ENCODE assay signal across 26 mouse cellular contexts in genomic region chr5:52346890-52347289, GRCm38 (mm10). TPM values are rescaled to one million over a fixed set of nuclear protein-coding genes. Genes with fewer than 3 reads are reported as not detected.
DNase-seq lines count a peak whose midpoint lies in the region; TF ChIP-seq lines count a peak whose summit lies in the region.
"Had no signal": no experiment of that assay in that cellular context is flagged by ENCODE, and none has a peak within 500 bp of the region (broad histone marks: within the 10 kb centered on the region; RNA-seq: fewer than 3 reads in every experiment).

No protein-coding gene starts in this region.

- H3K4me1 ChIP-seq in heart, adult 2 months (ENCODE audit: control insufficient read depth, insufficient read depth, low read length) = peaks cover 6% of the 10 kb centered on the region
- peaks cover 20% of the 10 kb centered on the region for H3K4me1 ChIP-seq in embryonic fibroblast, embryonic 13.5 days (ENCODE audit: control insufficient read depth, insufficient read depth, low read length)
- H3K4me1 ChIP-seq: embryonic facial prominence, embryonic 10.5 days; embryonic facial prominence, embryonic 12.5 days; forebrain, embryonic 13.5 days; forebrain, embryonic 15.5 days had no signal

- H3K4me3 ChIP-seq in heart, adult 2 months = no peak overlapping the region
- no peak overlapping the region for H3K4me3 ChIP-seq in embryonic fibroblast, embryonic 13.5 days (ENCODE audit: insufficient read depth, low read length)
- H3K4me3 ChIP-seq: embryonic facial prominence, embryonic 10.5 days; embryonic facial prominence, embryonic 12.5 days; erythroblast, embryonic 14.5 days; forebrain, embryonic 13.5 days; forebrain, embryonic 15.5 days had no signal

- H3K79me2 ChIP-seq in heart, adult 2 months (replicated peaks; ENCODE audit: control insufficient read depth, insufficient read depth, low read length) = no peaks in the 10 kb centered on the region

- H3K27me3 ChIP-seq in heart, adult 2 months (ENCODE audit: control insufficient read depth, insufficient read depth, low read length) = no peaks in the 10 kb centered on the region
- H3K27me3 ChIP-seq: CH12.LX; embryonic facial prominence, embryonic 12.5 days; forebrain, embryonic 13.5 days; forebrain, embryonic 15.5 days; Patski had no signal

- intact Hi-C loops in heart, adult 2 months (cut with DNase I) = no loop called here
- intact Hi-C loops in heart, postnatal 25 days (cut with DNase I) = no loop called here

- no peak for DNase-seq in heart, adult 2 months
- DNase-seq in heart, postnatal 25 days (ENCODE audit: low spot score) = no peak
- DNase-seq in lung, postnatal 25 days (ENCODE audit: low spot score) = peak; percentile 24
- DNase-seq in lung, postnatal 14 days = no peak
- DNase-seq in skeletal muscle tissue, adult 2 months (ENCODE audit: low read depth, low spot score) = peak; percentile 18
- DNase-seq in thymus, postnatal 10 days (ENCODE audit: low spot score in 2 of 2) = no peak
- DNase-seq in layer of hippocampus, adult 8-10 months (ENCODE audit: low spot score in 2 of 2) = no peak
- DNase-seq: adrenal gland, adult 8-10 months; adrenal gland, postnatal 14 days; adrenal gland, postnatal 36 days; B cell, adult 2 months; cerebellum, adult 11-12 months; cerebellum, adult 2 months; cerebellum, adult 9-10 months; cerebellum, postnatal 10 days; cerebellum, postnatal 25 days had no signal

- no peaks in the 10 kb centered on the region for H3K36me3 ChIP-seq in heart, adult 2 months (ENCODE audit: control insufficient read depth, insufficient read depth, low read length)
- H3K36me3 ChIP-seq: embryonic facial prominence, embryonic 10.5 days; embryonic facial prominence, embryonic 12.5 days; forebrain, embryonic 15.5 days; G1E had no signal

- 71% methylated on average over 2 of the region's 2 CpGs for WGBS in heart, adult 2 months

- TF ChIP-seq CTCF in heart, adult 2 months (IDR thresholded peaks at IDR 0.05) = no peak
- no peak for TF ChIP-seq CTCF in embryonic fibroblast, embryonic 13.5 days (IDR thresholded peaks at IDR 0.05; ENCODE audit: borderline replicate concordance, insufficient read depth, low read length)

- no peak for TF ChIP-seq EP300 in heart, adult 2 months (IDR thresholded peaks at IDR 0.05; ENCODE audit: insufficient read depth, low read depth, low read length)

- peak overlapping the region; percentile 26; the same call in 1 of the 2 replicates for H3K27ac ChIP-seq in heart, adult 2 months
- peak overlapping the region; percentile 77 for H3K27ac ChIP-seq in embryonic fibroblast, embryonic 13.5 days (ENCODE audit: insufficient read depth, low read length)
- H3K27ac ChIP-seq: embryonic facial prominence, embryonic 10.5 days; embryonic facial prominence, embryonic 12.5 days; forebrain, embryonic 13.5 days; forebrain, embryonic 15.5 days had no signal

- no peak for TF ChIP-seq POLR2A in heart, adult 2 months (IDR thresholded peaks at IDR 0.05; ENCODE audit: insufficient read depth, low read depth, low read length)
- no peak for TF ChIP-seq POLR2A in embryonic fibroblast, embryonic 13.5 days (IDR thresholded peaks at IDR 0.05; ENCODE audit: low read depth, low read length)

- no peak overlapping the region for H3K9ac ChIP-seq in heart, adult 2 months (ENCODE audit: low read depth, low read length)
- H3K9ac ChIP-seq: embryonic facial prominence, embryonic 12.5 days; forebrain, embryonic 13.5 days; forebrain, embryonic 15.5 days had no signal

RNA-seq across cellular contexts. Expression of gene Sod3, which starts 16.7 kb away (rescaled TPM):
- total RNA-seq in heart, adult 2 months (2021) = 10 to 100 TPM; 14.8 to 15.1 TPM
- 31.4 and 42.8 TPM in 2 replicates for polyA plus RNA-seq in heart, adult 2 months (2012; rRNA removed)
- total RNA-seq in heart, postnatal 25 days (2021) = 10 to 100 TPM; 11.2 to 13.7 TPM
- 48.8 and 49.2 TPM in 2 replicates for polyA plus RNA-seq in embryonic fibroblast, embryonic 13.5 days (2011; ENCODE audit: insufficient read length, low read depth, missing spikeins)
- total RNA-seq in layer of hippocampus, adult 8-10 months (2022) = 1 to 10 TPM; 3.7 to 6.8 (median 5.1) TPM
- total RNA-seq: CH12.LX had no signal
- polyA plus RNA-seq: CD4-positive, CD25-positive, alpha-beta regulatory T cell, adult 4 months; G1E had no signal

Comparison
In these comparisons a context has a peak if more than half of its experiments do, and no peak if none do; other contexts are left out.
1. DNase-seq: peak in lung, postnatal 25 days (single experiment) and skeletal muscle tissue, adult 2 months (single experiment); none in heart, adult 2 months (0 of 2), heart, postnatal 25 days (single experiment), lung, postnatal 14 days (single experiment), thymus, postnatal 10 days (0 of 2) and layer of hippocampus, adult 8-10 months (0 of 2).